Mouse (Mus musculus) embryonic stem cell, embryonic (primary cell): Measurements from ENCODE around the gene Rnf144b.

ENCODE experiments used
- CTCF ChIA-PET, 4 experiments: fragments of 300-600 bp in 2 of 4; fragments of 350-600 bp in 2 of 4; sonication (Branson Sonifier 250); formaldehyde crosslinking; loops; one replicate each; lab custom pipeline; 2022; ENCODE audit warnings: inconsistent platforms in 2 of 4; lab: Charles Lee
- POLR2A ChIA-PET, 4 experiments: fragments of 300-600 bp in 2 of 4; fragments of 350-600 bp in 2 of 4; sonication (Branson Sonifier 250); formaldehyde crosslinking; loops; one replicate each; lab custom pipeline; 2022; ENCODE audit warnings: antibody characterized with exemption in 4 of 4, inconsistent platforms in 1 of 4; lab: Charles Lee

Gene Rnf144b

DNA sequence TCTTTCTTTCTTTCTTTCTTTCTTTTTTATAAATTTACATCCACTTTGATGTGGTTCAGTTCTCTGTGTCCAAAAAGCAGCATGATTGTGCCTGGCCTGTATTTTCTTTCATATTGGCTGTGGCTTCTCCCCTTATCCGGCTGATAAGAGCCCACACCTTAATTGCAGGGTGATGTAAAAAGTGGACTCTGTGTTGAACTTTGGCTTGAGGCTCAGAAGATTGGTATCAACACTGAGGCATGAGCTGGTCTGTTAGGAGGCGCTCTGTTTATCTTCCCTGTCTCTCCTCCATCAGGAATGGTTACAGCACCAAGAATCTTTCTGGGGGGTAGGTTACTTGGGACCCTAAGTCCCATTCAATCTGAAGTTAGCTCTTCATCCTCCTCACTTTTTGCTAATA, 69.7 kb downstream of the Rnf144b start:
- POLR2A ChIA-PET: no interaction called here
- CTCF ChIA-PET: interaction anchor here in 3 of 4 experiments (0.7 to 1.3 kb wide), 3 partner anchors 34 to 295 kb away, joined by 3 read pairs; no protein-coding TSS in a partner anchor

DNA sequence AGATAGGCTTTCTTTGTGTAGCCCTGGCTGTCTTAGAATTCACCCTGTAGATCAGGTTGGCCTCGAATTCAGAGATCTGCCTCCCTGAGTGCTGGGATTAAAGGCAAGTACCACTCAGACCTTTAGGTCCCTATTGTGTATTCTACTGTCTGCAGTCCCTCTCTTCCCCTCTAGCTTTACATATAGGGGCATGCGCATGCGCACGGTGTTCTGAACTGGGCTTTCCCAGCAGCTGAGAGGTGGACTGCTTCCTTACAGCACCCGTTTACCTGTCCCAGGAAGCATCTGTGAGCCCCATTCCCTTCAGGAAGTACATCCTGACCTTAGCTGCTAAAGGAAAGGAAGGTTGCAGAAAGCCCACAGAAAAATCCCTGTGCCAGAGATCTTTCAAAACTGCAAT, 70.3 kb downstream of the Rnf144b start:
- ChIA-PET POLR2A (interaction anchor here in 1 of 4 experiments (0.5 to 1.3 kb wide), 2 partner anchors 24 to 292 kb away, joined by 3 read pairs; no protein-coding TSS in a partner anchor), CTCF (interaction anchor here in 3 of 4 experiments (0.6 to 1.3 kb wide), 5 partner anchors 15 to 295 kb away, joined by 3 read pairs; no protein-coding TSS in a partner anchor)

DNA sequence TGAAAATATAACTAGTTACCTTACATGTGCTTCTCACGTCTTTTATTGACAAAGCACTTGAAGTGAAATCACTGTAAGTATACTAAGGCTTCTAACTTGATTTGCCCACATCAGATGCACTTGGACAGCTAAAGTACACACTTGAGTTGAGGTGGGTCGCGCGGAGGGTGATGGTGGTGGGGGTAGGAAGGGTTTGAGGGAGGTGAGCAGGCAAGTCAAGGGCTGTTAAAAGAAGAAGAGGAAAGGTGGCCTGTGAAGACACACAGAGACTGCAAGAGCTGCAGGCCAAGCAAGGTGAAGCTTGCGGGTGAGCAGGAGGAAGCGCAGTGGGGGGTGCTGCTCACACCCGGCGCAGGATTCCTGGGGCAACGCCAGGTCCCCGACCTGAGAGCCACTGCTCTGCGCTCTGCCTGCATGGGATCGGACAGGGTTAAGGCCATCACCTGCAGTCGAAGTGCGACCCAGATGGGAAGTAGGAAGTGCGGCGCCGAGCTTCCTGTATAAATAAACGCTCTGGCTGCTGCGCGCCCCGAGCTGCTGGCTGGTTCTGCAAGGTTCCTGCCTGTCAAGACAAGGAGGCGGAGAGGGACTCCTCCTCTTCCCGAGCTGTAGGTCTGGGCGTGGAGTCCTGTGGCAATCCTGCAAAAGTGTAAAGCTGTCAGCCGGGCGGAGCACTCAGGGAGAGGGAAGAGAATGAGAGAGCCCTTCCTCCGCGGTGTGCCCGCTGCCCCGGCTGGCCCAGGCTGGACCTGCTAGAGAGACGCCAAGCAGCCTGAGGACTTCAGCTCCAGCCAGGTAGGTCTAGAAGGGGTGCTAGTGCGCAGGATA, 71.1 kb downstream of the Rnf144b start:
- CTCF ChIA-PET: interaction anchor here in 3 of 4 experiments (0.6 to 0.8 kb wide), 3 partner anchors 14 to 33 kb away, joined by 3 read pairs; no protein-coding TSS in a partner anchor
- POLR2A ChIA-PET: interaction anchor here in 2 of 4 experiments (0.5 to 1.6 kb wide), 6 partner anchors 9 to 292 kb away, joined by 3 to 6 read pairs (median 3); no protein-coding TSS in a partner anchor

DNA sequence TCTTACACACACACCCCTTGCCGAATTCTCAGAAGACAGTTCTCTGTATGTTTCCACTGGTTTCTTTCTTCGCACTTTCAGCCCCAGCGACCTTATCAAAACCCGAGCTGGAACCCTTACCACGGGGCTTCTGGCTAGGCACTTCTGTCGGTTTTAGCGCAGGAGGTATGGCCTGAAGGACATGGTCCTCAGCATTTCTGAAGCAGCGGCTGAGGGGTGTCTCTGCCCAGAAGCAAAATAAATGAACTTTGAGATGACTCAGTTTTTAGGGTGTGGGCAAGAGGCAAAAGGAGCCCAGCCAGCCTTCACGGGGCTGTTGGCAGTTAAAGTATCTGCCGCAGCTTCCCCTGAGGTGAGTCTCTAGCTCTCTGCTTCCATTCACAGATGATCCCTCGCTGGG, 72.2 kb downstream of the Rnf144b start:
- ChIA-PET CTCF (no interaction called here), POLR2A (interaction anchor here in 1 of 4 experiments (0.6 to 1.6 kb wide), 3 partner anchors 8 to 349 kb away, joined by 3 to 4 read pairs (median 3); no protein-coding TSS in a partner anchor)

DNA sequence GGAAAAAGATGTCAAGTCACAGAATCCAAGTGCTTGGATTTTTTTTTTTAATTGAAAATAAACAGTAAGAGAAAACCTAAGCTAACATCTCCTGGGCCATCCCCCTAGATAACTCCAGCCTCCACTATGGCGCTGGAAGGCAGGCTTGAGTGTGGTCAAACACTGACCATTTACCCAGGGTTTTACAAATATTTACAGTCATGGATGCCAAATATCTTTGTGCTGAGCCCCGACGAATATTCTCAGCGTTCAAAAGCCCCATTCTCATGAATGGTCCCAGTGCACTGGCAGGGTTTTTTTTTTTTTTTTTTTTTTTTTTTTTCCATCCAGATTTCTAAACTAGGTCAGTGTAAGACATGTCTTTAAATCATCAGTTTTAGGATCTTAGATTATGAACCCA, 73.0 kb downstream of the Rnf144b start:
- ChIA-PET POLR2A (no interaction called here), CTCF (interaction anchor here in 1 of 4 experiments (0.6 kb wide), 1 partner anchor 33 kb away, joined by 3 read pairs; no protein-coding TSS in a partner anchor)

DNA sequence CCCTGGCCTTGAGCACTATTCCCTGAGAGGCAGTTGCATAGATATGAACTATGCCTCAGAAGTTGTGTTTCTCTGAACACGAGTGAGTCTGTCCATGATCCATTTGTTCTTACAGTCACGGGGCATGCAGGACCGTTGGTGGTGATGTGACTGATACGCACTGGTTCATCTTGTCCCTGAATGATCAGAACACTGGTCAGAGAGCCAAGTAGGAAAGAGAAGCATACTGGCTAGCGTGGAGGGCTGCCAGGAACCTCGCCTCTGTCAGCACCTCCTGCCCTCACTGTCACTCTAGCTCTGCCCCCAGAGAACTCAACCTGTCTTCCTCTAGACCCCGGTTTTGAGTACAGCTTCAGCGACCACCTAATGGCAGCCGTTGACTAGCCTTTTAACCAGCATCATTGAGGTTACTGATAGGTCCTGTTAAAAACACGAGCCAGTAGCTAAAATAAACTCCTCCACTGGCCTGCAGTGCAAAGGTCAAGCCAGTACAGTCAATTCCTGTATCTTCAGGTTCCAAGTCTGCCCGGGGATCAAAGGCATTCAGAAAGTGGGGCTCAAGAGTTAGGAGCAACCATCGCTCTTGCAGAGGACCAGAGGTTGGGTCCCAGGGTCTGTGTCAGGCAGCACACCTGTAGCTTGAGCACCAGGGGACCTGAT, 77.7 kb downstream of the Rnf144b start:
- ChIA-PET POLR2A (no interaction called here), CTCF (no interaction called here)

DNA sequence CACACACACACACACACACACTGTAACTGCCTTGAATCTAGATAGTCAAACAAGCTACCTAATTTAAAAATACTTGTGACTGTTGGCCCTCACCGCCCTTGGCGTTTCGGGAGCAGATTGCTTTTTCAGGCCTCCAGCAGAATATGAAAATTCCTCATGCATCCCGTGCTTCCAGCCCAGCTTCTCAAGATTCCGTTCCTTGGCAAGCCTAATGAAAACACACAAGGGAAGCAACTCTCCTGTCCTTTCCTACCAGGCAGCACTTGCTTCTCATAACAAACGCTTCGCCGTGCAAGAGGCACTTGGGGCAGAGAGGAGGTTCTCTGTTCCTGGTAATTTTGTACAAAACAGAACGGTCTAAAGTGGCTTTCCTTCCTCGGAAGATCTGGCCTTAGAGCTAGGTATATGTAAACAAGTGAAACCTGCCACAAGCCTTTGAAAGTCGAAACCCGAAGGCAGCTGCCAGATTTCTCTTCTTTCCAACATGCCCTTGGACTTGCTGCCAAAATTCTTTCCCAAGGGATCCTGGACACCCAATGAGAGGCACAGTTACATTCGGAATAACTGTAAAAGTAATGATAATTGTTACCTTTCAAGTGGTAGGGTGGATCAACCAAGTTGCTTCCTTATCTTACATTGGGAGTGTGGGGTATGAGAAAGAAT, 79.6 kb downstream of the Rnf144b start:
- POLR2A ChIA-PET: interaction anchor here in 1 of 4 experiments (1.2 kb wide), 1 partner anchor 8 kb away, joined by 3 read pairs; no protein-coding TSS in a partner anchor
- CTCF ChIA-PET: no interaction called here

DNA sequence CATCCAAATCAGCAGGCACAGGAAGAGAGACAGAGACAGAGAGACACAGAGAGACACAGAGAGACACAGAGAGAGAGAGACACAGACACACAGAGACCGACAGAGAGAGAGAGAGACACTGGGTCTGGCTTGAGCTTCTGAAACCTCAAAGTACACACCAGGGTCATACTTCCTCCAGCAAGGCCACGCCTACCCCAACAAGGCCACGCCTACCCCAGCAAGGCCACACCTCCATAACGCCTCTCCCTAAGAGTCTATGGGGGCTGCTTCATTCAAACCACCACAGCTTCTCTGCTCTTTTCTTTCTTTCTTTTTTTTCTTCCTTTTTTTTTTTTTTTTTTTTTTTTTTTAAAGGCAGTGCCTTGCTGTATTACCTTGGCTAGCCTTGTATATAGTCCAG, 88.0 kb downstream of the Rnf144b start:
- CTCF ChIA-PET: interaction anchor here in 1 of 4 experiments (0.6 kb wide), 1 partner anchor 407 kb away, joined by 3 read pairs; no protein-coding TSS in a partner anchor
- POLR2A ChIA-PET: no interaction called here

DNA sequence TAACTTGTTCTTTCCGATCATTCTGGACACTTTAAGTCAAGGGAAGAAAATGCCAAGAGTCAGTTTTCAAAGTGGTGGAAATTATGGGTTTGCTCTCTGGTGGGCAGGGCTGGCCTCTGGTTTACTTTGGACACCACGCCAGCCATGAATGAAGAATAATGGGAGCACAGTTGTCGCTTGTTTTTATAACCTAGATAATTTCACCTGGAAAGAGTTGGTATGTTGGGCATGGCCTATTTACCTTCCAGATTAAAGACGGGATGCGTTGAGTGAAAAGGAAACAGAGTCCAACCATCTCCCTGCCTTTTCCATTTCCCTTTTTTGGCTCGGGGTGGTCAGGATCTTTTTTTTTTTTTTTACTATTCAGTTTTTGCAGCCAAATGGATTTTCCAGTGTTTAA, 88.5 kb downstream of the Rnf144b start:
- ChIA-PET CTCF (no interaction called here), POLR2A (no interaction called here)

DNA sequence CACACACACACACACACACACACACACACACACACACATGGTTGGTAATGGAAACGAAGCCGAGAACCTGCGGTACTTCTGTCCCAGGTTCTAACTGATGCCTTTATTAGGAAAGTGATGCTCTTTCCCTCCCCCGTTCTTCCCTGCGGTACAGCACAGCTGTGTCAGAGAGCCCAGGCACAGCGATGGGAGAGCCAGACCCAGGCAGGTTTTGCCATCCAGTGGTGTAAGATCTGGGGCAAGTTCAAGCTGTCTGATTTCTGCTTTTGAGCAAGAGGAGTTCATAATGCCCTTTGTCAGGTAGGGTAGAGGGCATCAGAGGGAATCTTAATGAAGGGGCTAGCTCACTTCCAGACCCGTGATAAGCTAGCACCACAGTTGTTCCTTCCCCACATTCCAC, 89.1 kb downstream of the Rnf144b start:
- ChIA-PET CTCF (interaction anchor here in 3 of 4 experiments (0.6 to 0.7 kb wide), 4 partner anchors 18 to 1286 kb away, joined by 3 to 6 read pairs (median 4); no protein-coding TSS in a partner anchor), POLR2A (no interaction called here)

DNA sequence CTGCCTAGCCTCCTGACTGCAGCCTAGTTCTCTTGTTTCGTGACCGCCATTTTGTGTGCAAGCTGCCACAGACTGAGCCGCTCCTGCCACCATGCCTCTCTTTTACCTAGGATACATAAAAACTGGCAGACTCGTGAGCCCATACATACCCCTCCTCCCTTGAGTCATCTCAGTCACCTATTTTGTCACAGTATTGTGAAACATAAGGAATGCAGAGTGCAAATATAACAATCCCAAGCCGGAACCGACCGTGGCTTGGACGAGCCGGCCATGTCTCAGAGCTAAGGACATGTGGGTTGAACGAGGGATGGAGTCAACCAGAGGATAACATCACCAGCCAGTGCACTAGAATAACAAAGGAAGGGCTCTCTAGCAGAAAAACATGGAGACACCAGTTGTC, 91.4 kb downstream of the Rnf144b start:
- ChIA-PET POLR2A (no interaction called here), CTCF (no interaction called here)

DNA sequence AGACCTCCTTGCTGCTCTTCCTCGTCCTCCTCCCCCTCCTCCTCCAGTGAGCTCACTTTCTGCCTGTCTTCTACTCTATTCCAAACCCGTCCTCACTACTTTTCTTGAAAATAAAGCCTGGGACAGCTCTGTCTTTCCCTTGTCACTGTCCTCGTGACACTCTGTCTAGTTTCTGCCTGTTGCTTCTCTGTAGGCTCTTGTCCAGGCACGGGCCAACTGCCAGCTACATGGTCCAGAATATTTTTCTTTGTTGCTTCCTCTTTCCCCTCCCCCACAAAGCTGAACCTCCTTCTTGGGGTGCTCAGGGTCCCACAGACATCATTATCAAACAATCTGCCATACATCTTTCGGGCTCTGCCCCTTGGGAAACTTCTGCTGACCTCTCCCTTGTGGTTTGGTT, 92.4 kb downstream of the Rnf144b start:
- ChIA-PET POLR2A (no interaction called here), CTCF (no interaction called here)

DNA sequence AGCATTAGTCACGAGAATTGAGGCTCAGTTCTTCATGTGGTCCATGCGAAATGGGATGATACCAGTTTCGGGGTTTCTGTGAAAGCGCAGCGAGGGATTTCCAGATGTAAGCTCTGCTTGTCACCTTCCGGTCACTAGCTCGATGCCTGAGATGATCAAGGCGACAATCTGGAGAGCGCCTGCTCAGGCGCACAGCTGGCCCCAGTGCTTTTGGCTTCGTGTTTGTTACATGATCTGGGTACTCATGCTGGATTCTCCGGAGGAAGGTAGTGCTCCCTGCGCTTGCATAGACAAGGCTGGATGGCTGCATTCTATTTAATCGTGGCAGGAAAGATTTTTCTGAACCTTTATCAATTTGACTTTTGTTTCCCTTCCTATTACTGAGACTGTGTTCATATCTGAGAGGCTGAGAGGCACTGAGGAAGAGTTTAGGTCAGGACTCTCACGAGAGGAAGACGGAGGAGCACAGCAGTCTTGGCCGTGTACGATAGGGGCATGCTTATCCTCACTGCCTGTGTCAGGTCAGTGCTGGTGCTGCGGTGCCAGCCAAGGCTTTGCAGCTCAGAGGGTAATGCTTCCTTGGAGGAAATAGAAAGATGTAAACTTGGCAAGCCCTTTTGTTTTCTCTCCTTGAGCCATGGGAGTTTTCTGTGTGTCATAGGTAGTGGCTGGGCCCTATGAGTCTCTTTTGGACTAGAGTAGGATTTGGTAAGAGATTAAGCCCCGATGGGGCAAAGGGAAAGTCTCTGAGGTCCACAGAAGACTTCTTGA, 93.5 kb downstream of the Rnf144b start:
- ChIA-PET POLR2A (interaction anchor here in 1 of 4 experiments (0.5 kb wide), 1 partner anchor 17 kb away, joined by 3 read pairs; no protein-coding TSS in a partner anchor), CTCF (interaction anchor here in 1 of 4 experiments (1.2 kb wide), 1 partner anchor 10 kb away, joined by 3 read pairs; no protein-coding TSS in a partner anchor)

DNA sequence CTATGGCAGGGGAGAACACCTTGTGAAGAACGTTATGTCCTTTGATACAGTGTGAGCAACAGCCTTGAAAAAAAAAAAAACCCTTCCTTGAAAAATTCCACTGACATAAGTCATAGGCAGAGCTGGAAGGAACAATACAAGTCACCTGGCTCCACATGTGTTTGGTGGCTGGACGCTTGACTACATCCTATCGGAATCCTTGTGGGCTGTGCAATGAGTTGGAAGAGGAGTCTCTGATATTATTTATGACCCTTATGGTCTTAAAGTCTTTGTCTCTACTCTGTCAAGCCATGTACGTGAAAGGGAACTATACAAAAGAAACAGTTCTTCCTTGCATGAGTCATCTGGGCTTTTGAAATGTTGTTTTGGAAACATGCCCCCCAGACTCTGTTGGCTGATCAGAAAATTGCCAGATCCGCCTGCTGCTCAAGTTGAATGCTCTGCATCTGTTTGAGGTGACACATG, 94.7 kb downstream of the Rnf144b start:
- CTCF ChIA-PET: interaction anchor here in 1 of 4 experiments (0.7 kb wide), 1 partner anchor 200 kb away, joined by 4 read pairs; no protein-coding TSS in a partner anchor
- POLR2A ChIA-PET: interaction anchor here in 1 of 4 experiments (0.6 kb wide), 1 partner anchor 76 kb away, joined by 4 read pairs; no protein-coding TSS in a partner anchor

DNA sequence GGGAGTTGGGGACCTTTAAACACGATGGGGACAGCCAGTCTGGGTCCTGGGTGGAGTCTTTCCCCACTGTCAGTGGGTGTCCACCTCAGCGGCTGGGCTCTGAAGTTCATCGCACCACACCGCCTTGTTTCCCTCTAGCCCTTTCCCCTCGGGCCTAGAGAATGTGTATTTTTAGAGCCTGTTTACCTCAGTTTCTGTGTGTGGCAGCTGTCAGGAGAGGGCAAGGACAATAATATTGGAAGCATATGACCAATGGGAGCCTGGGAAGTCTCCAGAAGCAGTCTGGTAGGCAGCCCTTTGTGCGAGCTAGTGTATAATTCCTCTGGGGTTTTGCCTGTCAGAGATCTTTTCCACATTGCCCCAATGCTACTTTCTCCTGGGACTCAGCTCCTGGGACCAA, 95.9 kb downstream of the Rnf144b start:
- ChIA-PET POLR2A (no interaction called here), CTCF (no interaction called here)

DNA sequence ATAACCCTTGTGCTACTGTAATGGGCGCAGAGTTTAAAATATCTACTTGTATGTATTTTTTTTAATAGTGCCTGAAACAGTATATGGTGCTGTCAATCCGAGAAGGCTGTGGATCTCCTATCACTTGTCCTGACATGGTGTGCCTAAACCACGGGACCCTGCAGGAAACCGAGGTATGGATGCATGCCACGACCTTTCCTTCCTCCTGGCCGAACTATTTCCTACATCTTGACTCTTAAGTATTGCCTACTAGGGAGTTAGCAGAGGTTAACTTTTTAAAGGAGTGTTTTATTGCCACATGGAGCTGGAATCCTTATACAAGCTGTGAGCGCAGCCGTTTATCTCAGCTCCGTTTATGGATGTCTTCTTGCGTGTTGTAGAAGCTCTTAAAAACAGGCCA, 98.0 kb downstream of the Rnf144b start:
- POLR2A ChIA-PET: interaction anchor here in 1 of 4 experiments (0.6 kb wide), 1 partner anchor 11 kb away, joined by 4 read pairs; no protein-coding TSS in a partner anchor
- CTCF ChIA-PET: interaction anchor here in 1 of 4 experiments (0.6 kb wide), 1 partner anchor 1107 kb away, joined by 3 read pairs; no protein-coding TSS in a partner anchor
